Mouse (Mus musculus): ENCODE measurements at regions not wholly inside any gene's neighbourhood (a gene's known extent, or its start where the extent isn't known, plus 50 kb on each side); places are given as distances from the start of the nearest gene placed in this dataset.

DNA sequence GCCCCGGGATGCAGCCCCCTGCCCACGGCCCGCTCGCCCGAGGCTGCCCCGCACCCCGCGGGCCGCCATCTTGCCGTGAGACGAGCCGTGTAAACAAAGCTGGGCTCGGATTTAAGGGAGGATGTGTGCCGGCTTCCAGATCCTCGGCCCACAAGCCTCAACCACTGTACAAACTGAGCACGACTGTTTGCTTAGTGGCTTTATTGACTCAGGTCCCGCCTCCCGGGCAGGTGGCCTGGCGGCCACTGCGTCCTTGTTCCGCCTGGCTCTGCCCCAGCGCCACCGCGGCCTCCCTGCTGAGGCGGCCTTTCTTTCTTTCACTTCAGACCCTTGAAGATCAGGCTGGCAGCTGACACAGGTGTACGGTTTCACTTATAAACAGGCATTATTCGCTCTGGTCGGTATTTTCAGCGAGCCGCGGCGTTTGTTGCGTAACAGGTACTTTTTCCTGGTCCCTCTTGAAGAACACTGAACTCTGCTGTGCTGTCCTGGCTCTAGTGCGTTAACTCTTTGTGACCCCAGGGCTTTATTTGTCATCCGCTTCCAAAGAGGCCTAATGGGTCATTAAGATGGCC is 128.1 kb upstream of the Zfp706 start:
- ATAC-seq (ENCODE audit: low FRiP score) = peak; percentile 72
- Histone ChIP-seq H3K27ac (peak overlapping the region; percentile 90), H3K4me3 (replicated peaks; ENCODE audit: low read length) (peak overlapping the region; percentile 48), H3K4me2 (replicated peaks) (peak overlapping the region; percentile 88), H3K9me3 (ENCODE audit: control insufficient read depth, low read length) (no peaks in the 10 kb centered on the region), H3K9ac (peak overlapping the region; percentile 83), H3K4me1 (replicated peaks; ENCODE audit: control insufficient read depth, insufficient read depth, low read length) (peaks cover 17% of the 10 kb centered on the region), H3K36me3 (replicated peaks; ENCODE audit: control insufficient read depth, insufficient read depth) (no peaks in the 10 kb centered on the region), H3K27me3 (ENCODE audit: control insufficient read depth, insufficient read depth, low read length) (no peaks in the 10 kb centered on the region)
- peak; percentile 66 for DNase-seq (ENCODE audit: low spot score)
- under 1% methylated on average over 35 of the region's 35 CpGs for WGBS

DNA sequence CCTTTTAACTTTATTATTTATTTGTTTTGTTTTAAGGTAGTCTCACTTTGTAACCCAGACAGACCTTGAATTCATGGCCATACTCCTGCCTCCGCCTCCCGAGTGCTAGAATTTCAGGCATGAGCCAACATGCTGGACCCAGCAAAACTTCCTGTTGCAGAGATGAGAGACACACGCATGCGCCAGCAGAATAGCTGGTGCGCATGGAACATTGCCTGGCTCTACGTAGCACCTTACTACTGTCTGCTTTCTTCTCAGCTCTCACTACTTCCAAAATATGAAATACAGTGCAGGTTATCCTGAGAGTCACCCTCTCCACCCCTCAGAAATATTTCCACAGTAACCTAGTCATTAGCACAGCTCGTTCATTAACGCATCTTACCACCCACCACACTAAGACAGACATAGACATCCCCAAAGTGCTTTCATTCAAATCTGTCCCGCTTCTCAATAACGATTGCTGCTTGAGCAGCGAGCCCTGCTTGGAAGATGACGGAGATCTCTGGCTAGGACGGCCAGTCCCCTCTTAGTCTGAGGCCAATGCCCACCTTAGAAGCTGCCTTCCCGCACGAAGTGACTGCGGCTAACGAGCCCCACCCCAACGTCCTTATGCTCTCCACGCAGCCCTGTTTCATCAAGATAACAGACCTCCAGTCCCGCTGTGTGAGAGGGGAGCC is 127.5 kb upstream of the Zfp706 start:
- peak overlapping the region; percentile 90 for H3K27ac ChIP-seq
- H3K4me2 ChIP-seq (replicated peaks) = peak overlapping the region; percentile 88
- ATAC-seq (ENCODE audit: low FRiP score) (peak; percentile 47; the same call in 1 of the 2 replicates), DNase-seq (ENCODE audit: low spot score) (no peak)
- H3K9ac ChIP-seq = peak overlapping the region; percentile 83
- WGBS = 26% methylated on average over 20 of the region's 20 CpGs
- H3K4me1 ChIP-seq (replicated peaks; ENCODE audit: control insufficient read depth, insufficient read depth, low read length) = peaks cover 17% of the 10 kb centered on the region
- peak overlapping the region; percentile 48 for H3K4me3 ChIP-seq (replicated peaks; ENCODE audit: low read length)
- H3K36me3 ChIP-seq (replicated peaks; ENCODE audit: control insufficient read depth, insufficient read depth) = no peaks in the 10 kb centered on the region
- H3K27me3 ChIP-seq (ENCODE audit: control insufficient read depth, insufficient read depth, low read length) = no peaks in the 10 kb centered on the region
- H3K9me3 ChIP-seq (ENCODE audit: control insufficient read depth, low read length) = no peaks in the 10 kb centered on the region

DNA sequence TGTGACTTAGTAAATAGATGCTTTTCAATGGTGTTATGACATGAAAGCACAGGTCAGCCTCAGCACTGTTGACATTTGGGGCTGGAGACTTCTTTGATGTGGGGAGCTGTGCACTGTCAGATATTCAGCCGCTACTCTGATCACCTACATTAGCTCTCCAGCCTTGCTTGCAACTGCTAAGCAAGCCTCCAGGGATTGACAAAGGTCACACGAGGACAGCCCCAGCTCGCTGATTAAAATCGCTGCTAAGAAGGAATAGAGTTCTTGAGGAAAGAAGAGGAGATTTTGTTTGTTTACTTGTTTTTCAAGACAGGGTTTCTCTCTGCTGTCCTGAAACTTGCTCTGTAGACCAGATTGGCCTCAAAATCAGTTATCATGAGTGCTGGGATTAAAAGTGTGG is 126.8 kb upstream of the Zfp706 start:
- peak overlapping the region; percentile 88; the same call in 1 of the 2 replicates for H3K4me2 ChIP-seq (replicated peaks)
- H3K4me3 ChIP-seq (replicated peaks; ENCODE audit: low read length) = no peak overlapping the region
- no peak for ATAC-seq (ENCODE audit: low FRiP score)
- 41% methylated on average over 4 of the region's 4 CpGs for WGBS
- peaks cover 17% of the 10 kb centered on the region for H3K4me1 ChIP-seq (replicated peaks; ENCODE audit: control insufficient read depth, insufficient read depth, low read length)
- H3K9me3 ChIP-seq (ENCODE audit: control insufficient read depth, low read length) = no peaks in the 10 kb centered on the region
- no peaks in the 10 kb centered on the region for H3K27me3 ChIP-seq (ENCODE audit: control insufficient read depth, insufficient read depth, low read length)
- no peaks in the 10 kb centered on the region for H3K36me3 ChIP-seq (replicated peaks; ENCODE audit: control insufficient read depth, insufficient read depth)
- no peak overlapping the region for H3K27ac ChIP-seq
- H3K9ac ChIP-seq = no peak overlapping the region
- DNase-seq (ENCODE audit: low spot score) = no peak

DNA sequence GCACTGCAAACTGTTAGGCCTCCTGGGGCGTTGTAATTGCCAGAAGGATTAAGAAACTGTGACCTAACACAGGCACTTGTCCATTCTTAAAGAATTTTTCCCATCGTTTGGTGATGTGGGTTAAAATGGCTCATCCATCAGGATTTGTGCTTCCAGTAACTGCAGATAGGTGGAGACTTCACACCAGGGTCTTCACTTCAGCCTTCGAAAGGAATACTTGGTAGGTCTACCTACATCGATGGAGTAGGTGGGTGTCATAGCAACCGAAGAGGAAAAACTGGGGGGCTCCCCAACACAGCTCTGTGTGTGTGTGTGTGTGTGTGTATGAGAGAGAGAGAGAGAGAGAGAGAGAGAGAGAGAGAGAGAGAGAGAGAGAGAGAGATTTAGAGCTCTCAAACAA is 126.3 kb upstream of the Zfp706 start:
- no peak overlapping the region for H3K27ac ChIP-seq
- no peak overlapping the region for H3K4me2 ChIP-seq (replicated peaks)
- peak; percentile 56 for ATAC-seq (ENCODE audit: low FRiP score)
- H3K27me3 ChIP-seq (ENCODE audit: control insufficient read depth, insufficient read depth, low read length) = no peaks in the 10 kb centered on the region
- no peaks in the 10 kb centered on the region for H3K9me3 ChIP-seq (ENCODE audit: control insufficient read depth, low read length)
- no peak overlapping the region for H3K4me3 ChIP-seq (replicated peaks; ENCODE audit: low read length)
- WGBS = 38% methylated on average over 5 of the region's 5 CpGs
- peaks cover 17% of the 10 kb centered on the region for H3K4me1 ChIP-seq (replicated peaks; ENCODE audit: control insufficient read depth, insufficient read depth, low read length)
- peak; percentile 60 for DNase-seq (ENCODE audit: low spot score)
- H3K36me3 ChIP-seq (replicated peaks; ENCODE audit: control insufficient read depth, insufficient read depth) = no peaks in the 10 kb centered on the region
- no peak overlapping the region for H3K9ac ChIP-seq

DNA sequence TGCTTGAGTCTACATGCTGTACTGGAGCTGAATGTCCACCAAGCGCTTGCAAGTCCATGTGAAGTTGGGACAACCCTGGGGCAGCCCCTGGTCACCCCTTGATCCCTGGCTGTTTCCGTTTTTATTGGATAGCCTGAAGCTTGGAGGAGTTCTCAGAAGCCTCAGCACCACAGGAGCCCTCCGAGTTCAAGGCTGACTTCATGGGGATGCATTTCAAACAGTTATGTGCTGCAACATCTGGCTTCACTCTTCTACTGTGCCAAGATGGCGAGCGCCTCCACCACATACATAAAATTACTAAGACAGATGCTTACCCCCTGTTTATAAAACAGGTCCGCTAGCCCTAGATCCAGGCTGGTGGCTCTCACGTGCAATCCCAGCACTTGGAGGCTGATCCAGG is 120.1 kb upstream of the Zfp706 start:
- Histone ChIP-seq H3K9ac (no peak overlapping the region), H3K4me1 (replicated peaks; ENCODE audit: control insufficient read depth, insufficient read depth, low read length) (no peaks in the 10 kb centered on the region), H3K4me3 (replicated peaks; ENCODE audit: low read length) (no peak overlapping the region), H3K4me2 (replicated peaks) (no peak overlapping the region), H3K9me3 (ENCODE audit: control insufficient read depth, low read length) (no peaks in the 10 kb centered on the region), H3K27ac (no peak overlapping the region), H3K27me3 (ENCODE audit: control insufficient read depth, insufficient read depth, low read length) (no peaks in the 10 kb centered on the region), H3K36me3 (replicated peaks; ENCODE audit: control insufficient read depth, insufficient read depth) (no peaks in the 10 kb centered on the region)
- no peak for DNase-seq (ENCODE audit: low spot score)
- WGBS = 86% methylated on average over 7 of the region's 7 CpGs
- no peak for ATAC-seq (ENCODE audit: low FRiP score)

DNA sequence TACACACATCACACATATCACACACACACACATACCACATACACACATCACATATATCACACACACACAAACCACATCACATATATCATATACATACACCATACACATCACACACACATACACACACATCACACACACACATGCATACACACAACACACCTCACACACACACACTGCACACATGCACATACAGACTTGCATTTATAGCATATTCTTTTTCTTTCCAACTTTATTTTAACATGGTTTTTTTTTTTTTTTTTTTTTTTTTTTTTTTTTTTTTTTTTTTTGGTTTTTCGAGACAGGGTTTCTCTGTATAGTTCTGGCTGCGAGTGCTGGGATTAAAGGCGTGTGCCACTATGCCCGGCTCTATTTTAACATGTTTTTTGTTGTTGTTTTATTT is 119.6 kb upstream of the Zfp706 start:
- Histone ChIP-seq H3K27me3 (ENCODE audit: control insufficient read depth, insufficient read depth, low read length) (no peaks in the 10 kb centered on the region), H3K36me3 (replicated peaks; ENCODE audit: control insufficient read depth, insufficient read depth) (no peaks in the 10 kb centered on the region), H3K9me3 (ENCODE audit: control insufficient read depth, low read length) (no peaks in the 10 kb centered on the region), H3K4me2 (replicated peaks) (no peak overlapping the region), H3K4me3 (replicated peaks; ENCODE audit: low read length) (no peak overlapping the region), H3K9ac (no peak overlapping the region), H3K4me1 (replicated peaks; ENCODE audit: control insufficient read depth, insufficient read depth, low read length) (no peaks in the 10 kb centered on the region), H3K27ac (no peak overlapping the region)
- 82% methylated on average over 4 of the region's 4 CpGs for WGBS
- DNase-seq (ENCODE audit: low spot score) (no peak), ATAC-seq (ENCODE audit: low FRiP score) (no peak)

DNA sequence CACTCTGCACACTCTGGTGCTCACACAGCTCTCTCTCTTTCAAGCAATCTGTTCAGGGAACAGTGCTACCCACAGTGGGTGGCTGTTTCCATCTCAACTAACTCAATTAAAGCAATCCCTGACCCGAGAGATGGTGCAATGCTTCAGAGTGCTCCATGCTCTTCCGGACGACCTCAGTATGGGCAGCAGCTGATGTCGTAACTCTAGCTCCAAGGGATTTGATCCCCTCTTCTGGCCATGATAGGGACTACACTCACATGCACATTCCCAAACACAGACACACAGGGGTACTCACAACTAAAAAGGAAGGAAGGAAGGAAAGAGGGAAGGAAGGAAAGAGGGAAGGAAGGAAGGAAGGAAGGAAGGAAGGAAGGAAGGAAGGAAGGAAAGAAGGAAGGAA is 118.2 kb upstream of the Zfp706 start:
- no peak overlapping the region for H3K4me3 ChIP-seq (replicated peaks; ENCODE audit: low read length)
- no peak overlapping the region for H3K27ac ChIP-seq
- no peak for DNase-seq (ENCODE audit: low spot score)
- no peaks in the 10 kb centered on the region for H3K4me1 ChIP-seq (replicated peaks; ENCODE audit: control insufficient read depth, insufficient read depth, low read length)
- 73% methylated on average over 4 of the region's 4 CpGs for WGBS
- H3K9ac ChIP-seq = no peak overlapping the region
- ATAC-seq (ENCODE audit: low FRiP score) = no peak
- no peak overlapping the region for H3K4me2 ChIP-seq (replicated peaks)
- H3K9me3 ChIP-seq (ENCODE audit: control insufficient read depth, low read length) = no peaks in the 10 kb centered on the region
- H3K27me3 ChIP-seq (ENCODE audit: control insufficient read depth, insufficient read depth, low read length) = no peaks in the 10 kb centered on the region
- H3K36me3 ChIP-seq (replicated peaks; ENCODE audit: control insufficient read depth, insufficient read depth) = no peaks in the 10 kb centered on the region

DNA sequence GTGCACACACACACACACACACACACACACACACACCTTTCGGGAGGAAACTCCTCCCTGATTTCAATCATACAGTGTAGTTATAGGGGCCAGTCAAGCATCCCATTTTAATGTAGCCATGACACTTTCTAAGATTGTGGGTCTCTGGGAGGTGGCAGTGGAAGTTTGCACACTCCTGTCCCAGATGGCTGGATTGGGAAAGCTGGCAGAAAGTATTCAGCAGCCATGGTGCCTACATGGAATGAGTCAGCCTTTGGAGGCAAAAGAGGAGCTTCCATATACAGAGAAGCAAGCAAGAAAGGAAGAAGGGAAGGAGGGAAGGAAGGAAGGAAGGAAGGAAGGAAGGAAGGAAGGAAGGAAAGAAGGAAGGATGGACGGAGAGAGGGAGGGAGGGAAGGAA is 117.4 kb upstream of the Zfp706 start:
- Histone ChIP-seq H3K9me3 (ENCODE audit: control insufficient read depth, low read length) (no peaks in the 10 kb centered on the region), H3K27ac (no peak overlapping the region), H3K36me3 (replicated peaks; ENCODE audit: control insufficient read depth, insufficient read depth) (no peaks in the 10 kb centered on the region), H3K4me2 (replicated peaks) (no peak overlapping the region), H3K27me3 (ENCODE audit: control insufficient read depth, insufficient read depth, low read length) (no peaks in the 10 kb centered on the region), H3K4me3 (replicated peaks; ENCODE audit: low read length) (no peak overlapping the region), H3K4me1 (replicated peaks; ENCODE audit: control insufficient read depth, insufficient read depth, low read length) (no peaks in the 10 kb centered on the region), H3K9ac (no peak overlapping the region)
- ATAC-seq (ENCODE audit: low FRiP score) (no peak), DNase-seq (ENCODE audit: low spot score) (no peak)
- WGBS = 85% methylated on average over 2 of the region's 2 CpGs

DNA sequence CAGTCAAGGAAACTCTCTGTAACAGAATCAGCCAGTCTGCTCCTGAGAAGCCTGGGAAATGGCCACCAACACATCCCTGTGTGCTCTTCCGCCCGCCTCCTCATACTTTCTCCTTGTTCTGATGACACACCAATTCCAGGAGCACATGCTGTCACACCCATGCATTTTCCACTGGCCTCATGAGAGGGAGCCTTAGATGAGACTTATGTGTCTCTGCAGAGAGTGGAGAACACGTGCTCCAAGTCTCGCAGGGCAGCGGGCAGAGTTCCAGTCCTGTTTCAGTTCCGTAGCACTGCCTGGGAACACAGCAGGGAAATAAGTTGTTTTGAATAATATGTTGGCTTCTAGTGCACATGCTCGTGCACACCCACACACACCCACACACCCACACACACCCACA is 116.7 kb upstream of the Zfp706 start:
- Histone ChIP-seq H3K36me3 (replicated peaks; ENCODE audit: control insufficient read depth, insufficient read depth) (no peaks in the 10 kb centered on the region), H3K9ac (no peak overlapping the region), H3K4me3 (replicated peaks; ENCODE audit: low read length) (no peak overlapping the region), H3K9me3 (ENCODE audit: control insufficient read depth, low read length) (no peaks in the 10 kb centered on the region), H3K27me3 (ENCODE audit: control insufficient read depth, insufficient read depth, low read length) (no peaks in the 10 kb centered on the region), H3K4me2 (replicated peaks) (no peak overlapping the region), H3K4me1 (replicated peaks; ENCODE audit: control insufficient read depth, insufficient read depth, low read length) (no peaks in the 10 kb centered on the region), H3K27ac (no peak overlapping the region)
- 80% methylated on average over 7 of the region's 7 CpGs for WGBS
- DNase-seq (ENCODE audit: low spot score) = no peak
- no peak for ATAC-seq (ENCODE audit: low FRiP score)

All from hindbrain, embryonic 14.5 days (tissue).